Mouse (Mus musculus): ENCODE results near the gene Amz1. TPM values are rescaled to one million over a fixed set of nuclear protein-coding genes. Genes with fewer than 3 reads are reported as not detected.

Amz1 gene
- polyA plus RNA-seq, 1 experiment from 2014 or later: 3.3 TPM

GRCm38 (mm10) chr5:140732195-140732594 is 8.3 kb downstream of the Amz1 start:
- TF ChIP-seq CTCF (IDR thresholded peaks at IDR 0.05): peak; percentile 51
- no peak for TF ChIP-seq EP300 (IDR thresholded peaks at IDR 0.05)
- no peak overlapping the region for H3K4me3 ChIP-seq (ENCODE audit: low read depth, low read length)
- H3K9me3 ChIP-seq (ENCODE audit: low read length): no peaks in the 10 kb centered on the region
- H3K4me1 ChIP-seq (ENCODE audit: insufficient read depth, low read depth, low read length): peaks cover 5% of the 10 kb centered on the region; the same call in 1 of the 2 replicates
- ATAC-seq (no peak), DNase-seq (ENCODE audit: low spot score) (no peak)
- H3K27ac ChIP-seq (ENCODE audit: low read length): no peak overlapping the region
- 0 out of 2 replicates have a peak, but pooled peaks cover 8% of the 10 kb centered on the region for H3K27me3 ChIP-seq (replicated peaks; ENCODE audit: insufficient read depth, low read length)
- 63% methylated on average over 4 of the region's 4 CpGs for WGBS
- H3K4me2 ChIP-seq (replicated peaks; ENCODE audit: low read depth, low read length): no peak overlapping the region
- no peak overlapping the region for H3K9ac ChIP-seq (replicated peaks; ENCODE audit: low read depth)
- H3K36me3 ChIP-seq (ENCODE audit: insufficient read depth, low read length): no peaks in the 10 kb centered on the region

GRCm38 (mm10) chr5:140733336-140733735 is 9.4 kb downstream of the Amz1 start:
- DNase-seq (ENCODE audit: low spot score) (peak; percentile 35), ATAC-seq (peak; percentile 25; the same call in 1 of the 2 replicates)
- Histone ChIP-seq H3K4me1 (ENCODE audit: insufficient read depth, low read depth, low read length) (peaks cover 5% of the 10 kb centered on the region; the same call in 1 of the 2 replicates), H3K27me3 (replicated peaks; ENCODE audit: insufficient read depth, low read length) (0 out of 2 replicates have a peak, but pooled peaks cover 8% of the 10 kb centered on the region), H3K36me3 (ENCODE audit: insufficient read depth, low read length) (no peaks in the 10 kb centered on the region), H3K27ac (ENCODE audit: low read length) (no peak overlapping the region), H3K4me2 (replicated peaks; ENCODE audit: low read depth, low read length) (no peak overlapping the region), H3K4me3 (ENCODE audit: low read depth, low read length) (no peak overlapping the region), H3K9me3 (ENCODE audit: low read length) (no peaks in the 10 kb centered on the region), H3K9ac (replicated peaks; ENCODE audit: low read depth) (no peak overlapping the region)
- TF ChIP-seq EP300 (IDR thresholded peaks at IDR 0.05) (no peak), CTCF (IDR thresholded peaks at IDR 0.05) (no peak)
- WGBS: 53% methylated on average over 3 of the region's 3 CpGs

GRCm38 (mm10) chr5:140735297-140735696 is 11.4 kb downstream of the Amz1 start:
- H3K27me3 ChIP-seq (replicated peaks; ENCODE audit: insufficient read depth, low read length): 0 out of 2 replicates have a peak, but pooled peaks cover 8% of the 10 kb centered on the region
- peak overlapping the region; percentile 23 for H3K4me3 ChIP-seq (ENCODE audit: low read depth, low read length)
- H3K27ac ChIP-seq (ENCODE audit: low read length): no peak overlapping the region
- H3K9me3 ChIP-seq (ENCODE audit: low read length): no peaks in the 10 kb centered on the region
- peak overlapping the region; percentile 51 for H3K4me2 ChIP-seq (replicated peaks; ENCODE audit: low read depth, low read length)
- peak; percentile 74 for DNase-seq (ENCODE audit: low spot score)
- TF ChIP-seq EP300 (IDR thresholded peaks at IDR 0.05) (no peak), CTCF (IDR thresholded peaks at IDR 0.05) (no peak)
- WGBS: 2% methylated on average over 22 of the region's 22 CpGs
- H3K36me3 ChIP-seq (ENCODE audit: insufficient read depth, low read length): no peaks in the 10 kb centered on the region
- H3K4me1 ChIP-seq (ENCODE audit: insufficient read depth, low read depth, low read length): peaks cover 5% of the 10 kb centered on the region; the same call in 1 of the 2 replicates
- peak; percentile 78 for ATAC-seq
- H3K9ac ChIP-seq (replicated peaks; ENCODE audit: low read depth): no peak overlapping the region

- no peak overlapping the region for H3K4me2 ChIP-seq (replicated peaks; ENCODE audit: low read depth, low read length)
- H3K36me3 ChIP-seq (ENCODE audit: insufficient read depth, low read length): no peaks in the 10 kb centered on the region
- WGBS: 15% methylated on average over 11 of the region's 13 CpGs
- 0 out of 2 replicates have a peak, but pooled peaks cover 8% of the 10 kb centered on the region for H3K27me3 ChIP-seq (replicated peaks; ENCODE audit: insufficient read depth, low read length)
- H3K27ac ChIP-seq (ENCODE audit: low read length): no peak overlapping the region
- no peak for TF ChIP-seq CTCF (IDR thresholded peaks at IDR 0.05)
- TF ChIP-seq EP300 (IDR thresholded peaks at IDR 0.05): no peak
- H3K4me1 ChIP-seq (ENCODE audit: insufficient read depth, low read depth, low read length): peaks cover 5% of the 10 kb centered on the region; the same call in 1 of the 2 replicates
- H3K9me3 ChIP-seq (ENCODE audit: low read length): no peaks in the 10 kb centered on the region
- ATAC-seq: no peak
- no peak overlapping the region for H3K9ac ChIP-seq (replicated peaks; ENCODE audit: low read depth)
- H3K4me3 ChIP-seq (ENCODE audit: low read depth, low read length): no peak overlapping the region
- DNase-seq (ENCODE audit: low spot score): no peak
Observed at GRCm38 (mm10) chr5:140736166-140736565, 12.2 kb downstream of the Amz1 start.

GRCm38 (mm10) chr5:140739813-140740212 is 15.9 kb downstream of the Amz1 start:
- H3K4me1 ChIP-seq (ENCODE audit: insufficient read depth, low read depth, low read length): peaks cover 5% of the 10 kb centered on the region; the same call in 1 of the 2 replicates
- H3K4me3 ChIP-seq (ENCODE audit: low read depth, low read length): no peak overlapping the region
- DNase-seq (ENCODE audit: low spot score) (no peak), ATAC-seq (no peak)
- no peak overlapping the region for H3K27ac ChIP-seq (ENCODE audit: low read length)
- H3K36me3 ChIP-seq (ENCODE audit: insufficient read depth, low read length): no peaks in the 10 kb centered on the region
- H3K4me2 ChIP-seq (replicated peaks; ENCODE audit: low read depth, low read length): no peak overlapping the region
- no peak overlapping the region for H3K9ac ChIP-seq (replicated peaks; ENCODE audit: low read depth)
- no peaks in the 10 kb centered on the region for H3K9me3 ChIP-seq (ENCODE audit: low read length)
- TF ChIP-seq CTCF (IDR thresholded peaks at IDR 0.05) (no peak), EP300 (IDR thresholded peaks at IDR 0.05) (no peak)
- WGBS: 68% methylated on average over 12 of the region's 12 CpGs
- H3K27me3 ChIP-seq (replicated peaks; ENCODE audit: insufficient read depth, low read length): 0 out of 2 replicates have a peak, but pooled peaks cover 8% of the 10 kb centered on the region

- 51% methylated on average over 11 of the region's 11 CpGs for WGBS
Observed at GRCm38 (mm10) chr5:140741040-140741439, 17.1 kb downstream of the Amz1 start.

More at GRCm38 (mm10) chr5:140741040-140741439, 17.1 kb downstream of the Amz1 start:
- Histone ChIP-seq H3K9ac (replicated peaks; ENCODE audit: low read depth) (no peak overlapping the region), H3K4me3 (ENCODE audit: low read depth, low read length) (no peak overlapping the region), H3K4me1 (ENCODE audit: insufficient read depth, low read depth, low read length) (no peaks in the 10 kb centered on the region), H3K27me3 (replicated peaks; ENCODE audit: insufficient read depth, low read length) (no peaks in the 10 kb centered on the region), H3K36me3 (ENCODE audit: insufficient read depth, low read length) (no peaks in the 10 kb centered on the region), H3K9me3 (ENCODE audit: low read length) (no peaks in the 10 kb centered on the region), H3K27ac (ENCODE audit: low read length) (no peak overlapping the region), H3K4me2 (replicated peaks; ENCODE audit: low read depth, low read length) (no peak overlapping the region)
- TF ChIP-seq EP300 (IDR thresholded peaks at IDR 0.05): no peak
- TF ChIP-seq CTCF (IDR thresholded peaks at IDR 0.05): no peak
- ATAC-seq (no peak), DNase-seq (ENCODE audit: low spot score) (no peak)

Data from lung, postnatal 0 days (tissue).